Mouse (Mus musculus) CH12.LX (cell line): ENCODE results near the gene Ttc16.

ENCODE experiments used
- CHD1 ChIP-seq: IDR thresholded peaks from 2 replicates; pipeline ENCODE4 v1.6.1; 2012; ENCODE audit warnings: low read depth, low read length, improper control_type of control experiment, inconsistent platforms
- E2F4 ChIP-seq: IDR thresholded peaks from 2 replicates; pipeline ENCODE4 v1.6.1; 2011; ENCODE audit warnings: low read depth, low read length, improper control_type of control experiment; ENCODE audit not compliant: insufficient replicate concordance
- POLR2AphosphoS2 ChIP-seq: IDR thresholded peaks from 2 replicates; pipeline ENCODE4 v1.6.1; 2011; ENCODE audit warnings: low read depth, low read length, improper control_type of control experiment

- TF ChIP-seq E2F4 (no peak), CHD1 (no peak), POLR2AphosphoS2 (no peak)
Measured at GRCm38 (mm10) chr2:32729547-32729946, 45.9 kb downstream of the Ttc16 start.
